Mouse (Mus musculus): ENCODE measurements at regions not wholly inside any gene's neighbourhood (a gene's known extent, or its start where the extent isn't known, plus 50 kb on each side); places are given as distances from the start of the nearest gene placed in this dataset.

DNA sequence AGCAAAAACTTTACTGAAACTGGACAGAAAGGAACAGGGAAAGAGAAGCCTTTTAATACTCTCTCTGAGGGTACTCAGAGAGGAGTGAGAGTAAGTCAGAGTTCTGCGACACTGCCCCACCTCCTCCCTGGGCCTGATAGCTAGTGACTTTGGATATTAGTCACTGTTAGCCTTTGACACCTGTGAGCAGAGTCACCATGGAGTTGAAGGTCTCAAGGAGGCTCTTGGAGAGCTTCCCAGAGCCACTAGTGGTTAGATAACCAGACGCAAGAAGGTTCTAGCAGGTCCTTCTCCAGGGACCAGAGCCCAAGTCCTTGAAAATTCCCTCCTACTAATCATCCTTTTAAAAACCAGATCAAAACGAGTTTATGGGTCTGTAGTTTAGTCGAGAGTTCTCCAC, 94.3 kb downstream of the Brms1l start:
- Histone ChIP-seq H3K4me3 (ENCODE audit: low read depth, low read length) (no peak overlapping the region), H3K9ac (ENCODE audit: low read depth, low read length) (no peak overlapping the region), H3K36me3 (ENCODE audit: control insufficient read depth, insufficient read depth, low read length) (no peaks in the 10 kb centered on the region), H3K4me1 (replicated peaks; ENCODE audit: control insufficient read depth, insufficient read depth, low read length) (no peaks in the 10 kb centered on the region), H3K9me3 (ENCODE audit: control insufficient read depth, low read length) (no peaks in the 10 kb centered on the region), H3K27ac (ENCODE audit: low read depth, low read length) (no peak overlapping the region), H3K27me3 (replicated peaks; ENCODE audit: control insufficient read depth, insufficient read depth, low read length) (no peaks in the 10 kb centered on the region), H3K4me2 (no peak overlapping the region)
- WGBS = 76% methylated on average over 4 of the region's 4 CpGs
- ATAC-seq (replicated peaks; ENCODE audit: low FRiP score) = no peak
- DNase-seq (ENCODE audit: low spot score) = no peak

DNA sequence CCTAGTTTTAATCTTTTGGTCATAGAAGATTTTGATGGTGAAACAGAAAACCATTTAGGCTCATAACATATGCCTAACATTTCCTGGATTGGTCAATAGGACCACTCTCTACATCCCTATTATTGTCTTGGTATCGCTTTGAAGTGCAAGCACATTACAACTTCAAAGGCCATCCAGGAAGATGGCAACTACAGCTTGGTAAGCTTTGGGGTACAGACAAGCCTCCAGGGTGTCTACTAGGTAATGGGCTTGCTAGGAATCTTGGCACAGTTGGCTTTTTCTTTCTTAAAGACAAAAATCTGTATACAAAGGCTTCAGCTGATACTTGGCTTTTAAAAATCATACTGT, 90.8 kb downstream of the Brms1l start:
- Histone ChIP-seq H3K4me2 (no peak overlapping the region), H3K27ac (ENCODE audit: low read depth, low read length) (no peak overlapping the region), H3K9ac (ENCODE audit: low read depth, low read length) (no peak overlapping the region), H3K27me3 (replicated peaks; ENCODE audit: control insufficient read depth, insufficient read depth, low read length) (no peaks in the 10 kb centered on the region), H3K9me3 (ENCODE audit: control insufficient read depth, low read length) (no peaks in the 10 kb centered on the region), H3K4me3 (ENCODE audit: low read depth, low read length) (no peak overlapping the region), H3K36me3 (ENCODE audit: control insufficient read depth, insufficient read depth, low read length) (no peaks in the 10 kb centered on the region), H3K4me1 (replicated peaks; ENCODE audit: control insufficient read depth, insufficient read depth, low read length) (no peaks in the 10 kb centered on the region)
- ATAC-seq (replicated peaks; ENCODE audit: low FRiP score) = no peak
- WGBS = 95% methylated on average over 1 of the region's 1 CpGs
- no peak for DNase-seq (ENCODE audit: low spot score)

DNA sequence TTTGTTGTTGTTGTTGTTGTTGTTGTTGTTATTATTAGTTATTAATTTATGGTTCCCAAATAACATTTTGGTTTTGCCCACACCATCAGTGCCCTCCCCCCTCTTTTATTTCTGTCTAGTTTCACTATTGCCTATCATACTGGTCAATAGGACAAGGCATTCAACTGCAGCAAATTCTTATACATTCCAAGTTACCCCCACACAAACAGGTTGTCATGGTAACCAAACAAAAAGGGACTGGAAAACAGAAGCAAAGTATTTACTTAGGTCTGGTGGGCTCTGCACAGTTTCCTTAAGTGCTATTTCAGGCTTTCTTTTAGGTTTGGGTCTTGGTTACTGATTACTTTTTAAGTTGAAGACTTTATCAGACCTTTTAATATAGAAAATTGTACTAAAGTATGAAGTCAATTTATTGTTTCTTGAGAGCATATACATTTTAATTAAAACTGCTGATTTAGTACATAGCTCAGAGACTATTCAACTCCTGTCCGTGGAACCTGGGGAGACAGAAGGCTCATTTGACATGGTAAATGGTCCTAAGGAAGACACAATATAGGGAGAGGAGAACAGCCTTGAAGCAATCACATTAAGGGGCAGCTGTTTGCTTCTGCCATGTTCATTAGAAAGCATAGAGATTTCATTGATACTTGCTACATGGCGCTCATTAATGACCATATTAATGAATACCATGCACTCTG, 90.3 kb downstream of the Brms1l start:
- WGBS = 81% methylated on average over 2 of the region's 2 CpGs
- Histone ChIP-seq H3K4me1 (replicated peaks; ENCODE audit: control insufficient read depth, insufficient read depth, low read length) (no peaks in the 10 kb centered on the region), H3K27me3 (replicated peaks; ENCODE audit: control insufficient read depth, insufficient read depth, low read length) (no peaks in the 10 kb centered on the region), H3K9me3 (ENCODE audit: control insufficient read depth, low read length) (no peaks in the 10 kb centered on the region), H3K4me3 (ENCODE audit: low read depth, low read length) (no peak overlapping the region), H3K9ac (ENCODE audit: low read depth, low read length) (no peak overlapping the region), H3K27ac (ENCODE audit: low read depth, low read length) (no peak overlapping the region), H3K4me2 (no peak overlapping the region), H3K36me3 (ENCODE audit: control insufficient read depth, insufficient read depth, low read length) (no peaks in the 10 kb centered on the region)
- ATAC-seq (replicated peaks; ENCODE audit: low FRiP score) (no peak), DNase-seq (ENCODE audit: low spot score) (no peak)

All from liver, embryonic 11.5 days (tissue).